14 mouse cellular contexts compared by ENCODE assay signal in the genomic region with DNA sequence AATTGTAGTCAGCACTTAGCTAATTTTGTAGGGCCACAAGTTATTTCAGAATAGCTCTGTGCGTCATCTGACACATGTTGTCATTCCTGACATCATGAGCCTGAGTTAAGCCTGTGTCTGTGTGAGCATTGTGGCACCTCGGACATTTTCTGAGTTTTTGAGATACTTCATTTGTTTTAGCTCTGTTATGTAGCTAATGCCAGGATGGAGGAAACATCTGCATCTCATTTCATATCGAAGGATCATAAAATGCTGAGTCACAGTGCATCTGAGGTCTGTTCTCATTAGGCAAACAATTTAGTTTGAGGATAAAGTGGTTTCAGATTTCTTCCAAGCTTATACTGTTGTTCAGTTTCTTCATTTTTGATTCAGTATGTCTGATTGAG. TPM values are rescaled to one million over a fixed set of nuclear protein-coding genes. Genes with fewer than 3 reads are reported as not detected.
DNase-seq lines count a peak whose midpoint lies in the region; ATAC-seq and TF ChIP-seq lines count a peak whose summit lies in the region.
"Had no signal": no experiment of that assay in that cellular context is flagged by ENCODE, and none has a peak within 500 bp of the region (broad histone marks: within the 10 kb centered on the region; RNA-seq: fewer than 3 reads in every experiment).

No protein-coding gene starts in this region.

- no peak overlapping the region for H3K4me3 ChIP-seq in kidney, adult 2 months (ENCODE audit: insufficient read depth, low read depth, low read length)
- H3K4me3 ChIP-seq in ES-E14 (ENCODE audit: insufficient read depth in 1 of 2, low read depth in 1 of 2, low read length in 2 of 2, poor library complexity in 1 of 2, severe bottlenecking in 1 of 2), result no peak overlapping the region
- H3K4me3 ChIP-seq in bone marrow macrophage, adult 2 months (ENCODE audit: insufficient read depth, low read length), result no peak overlapping the region
- H3K4me3 ChIP-seq: limb, embryonic 15.5 days; midbrain, embryonic 10.5 days; neural tube, embryonic 12.5 days; stomach, embryonic 15.5 days had no signal

- ATAC-seq in hematopoietic stem cell, adult 5-6 weeks (replicated peaks in 1 of 2; ENCODE audit: insufficient read depth in 1 of 2, low FRiP score in 2 of 2, low TSS enrichment in 1 of 2, low read depth in 1 of 2, poor library complexity in 2 of 2, severe bottlenecking in 2 of 2), result peak; percentile 6 to 22; a peak in 2 of 4 replicates

- WGBS in kidney, adult 2 months, result 39% methylated on average over 3 of the region's 3 CpGs

- no peak for TF ChIP-seq POLR2A in kidney, adult 2 months (IDR thresholded peaks at IDR 0.05; ENCODE audit: low read depth, low read length)
- no peak for TF ChIP-seq POLR2A in bone marrow macrophage, adult 2 months (IDR thresholded peaks at IDR 0.05; ENCODE audit: borderline replicate concordance, low read depth, low read length)

- no peaks in the 10 kb centered on the region for H3K27me3 ChIP-seq in kidney, adult 2 months (replicated peaks; ENCODE audit: control insufficient read depth, insufficient read depth, low read length)
- H3K27me3 ChIP-seq: limb, embryonic 15.5 days; neural tube, embryonic 12.5 days; stomach, embryonic 15.5 days had no signal

- H3K36me3 ChIP-seq in kidney, adult 2 months (ENCODE audit: control insufficient read depth, insufficient read depth, low read length), result no peaks in the 10 kb centered on the region
- peaks cover 3% of the 10 kb centered on the region for H3K36me3 ChIP-seq in ES-E14 (ENCODE audit: control insufficient read depth, insufficient read depth, low read length, poor library complexity, severe bottlenecking)
- H3K36me3 ChIP-seq: stomach, embryonic 15.5 days had no signal

- in situ Hi-C loops in ES-E14 (cut with MboI; ENCODE audit: low sequenced_read_pairs in 2 of 2, unreplicated experiment in 2 of 2), result no loop called here

- no peaks in the 10 kb centered on the region for H3K9me3 ChIP-seq in ES-E14 (ENCODE audit: control insufficient read depth, insufficient read depth, low read depth, low read length)
- H3K9me3 ChIP-seq: G1E; limb, embryonic 15.5 days; midbrain, embryonic 10.5 days; neural tube, embryonic 12.5 days; stomach, embryonic 15.5 days had no signal

- TF ChIP-seq CTCF in kidney, adult 2 months (conservative IDR thresholded peaks at IDR 0.05; ENCODE audit: insufficient read depth, insufficient read length, low read depth, low read length), result no peak
- no peak for TF ChIP-seq CTCF in bone marrow macrophage, adult 2 months (IDR thresholded peaks at IDR 0.05; ENCODE audit: low read depth, low read length)

- H3K27ac ChIP-seq in kidney, adult 2 months (ENCODE audit: insufficient read depth, low read depth, low read length), result peak overlapping the region; percentile 7; the same call in 1 of the 2 replicates
- no peak overlapping the region for H3K27ac ChIP-seq in ES-E14 (ENCODE audit: insufficient read depth, low read depth, low read length, poor library complexity, severe bottlenecking)
- H3K27ac ChIP-seq in bone marrow macrophage, adult 2 months (ENCODE audit: insufficient read depth, low read depth, low read length), result peak overlapping the region; percentile 54
- H3K27ac ChIP-seq: limb, embryonic 15.5 days; midbrain, embryonic 10.5 days; neural tube, embryonic 12.5 days; stomach, embryonic 15.5 days had no signal

- peak; percentile 6 for DNase-seq in kidney, adult 2 months
- DNase-seq in kidney, postnatal 10 days, result no peak
- DNase-seq in ES-E14 (ENCODE audit: low read depth, low spot score), result no peak
- DNase-seq in frontal cortex, postnatal 14 days (ENCODE audit: low spot score in 2 of 2), result no peak
- no peak for DNase-seq in retina, embryonic 14.5 days (ENCODE audit: low spot score)
- DNase-seq: adrenal gland, adult 2 months; cerebellum, adult 18-20 months had no signal

- peaks cover 14% of the 10 kb centered on the region; the same call in 1 of the 2 replicates for H3K4me1 ChIP-seq in kidney, adult 2 months (ENCODE audit: control insufficient read depth, insufficient read depth, low read length)
- peaks cover 2 to 3% of the 10 kb centered on the region in 2 experiments; a peak in 2 of 4 replicates for H3K4me1 ChIP-seq in ES-E14 (ENCODE audit: control insufficient read depth in 2 of 2, insufficient read depth in 2 of 2, low read length in 2 of 2, poor library complexity in 1 of 2)
- H3K4me1 ChIP-seq in bone marrow macrophage, adult 2 months (ENCODE audit: control insufficient read depth, insufficient read depth, low read length), result peaks cover 19% of the 10 kb centered on the region
- H3K4me1 ChIP-seq: neural tube, embryonic 12.5 days had no signal

- no peak overlapping the region for H3K9ac ChIP-seq in ES-E14 (ENCODE audit: insufficient read depth, low read depth, low read length, poor library complexity, severe bottlenecking)
- H3K9ac ChIP-seq: limb, embryonic 15.5 days; neural tube, embryonic 12.5 days; stomach, embryonic 15.5 days had no signal

TF ChIP-seq in ES-E14, 5 proteins besides CTCF, POLR2A, EP300 and RAD21:
- TF ChIP-seq CHD2 (IDR thresholded peaks at IDR 0.05; ENCODE audit: low read depth, low read length), result no peak
- TF ChIP-seq MAFK (IDR thresholded peaks at IDR 0.05; ENCODE audit: insufficient read depth, low read depth, low read length), result peak; percentile 50; the same call in 1 of the 2 replicates
TF ChIP-seq in ES-E14: peak in this region for 1.

RNA-seq across cellular contexts. Expression of a gene that starts 2.5 kb away (rescaled TPM):
- polyA plus RNA-seq in kidney, adult 2 months (2012; rRNA removed), result 18.0 and 32.9 TPM in 2 replicates
- total RNA-seq in ES-E14 (2012; rRNA removed), result 103 and 158 TPM in 2 replicates
- polyA plus RNA-seq in bone marrow macrophage, adult 2 months (2012; ENCODE audit: insufficient read depth, insufficient read length, missing spikeins), result 85.5 and 107 TPM in 2 replicates
- total RNA-seq in hematopoietic stem cell, adult 5-6 weeks (2017), result 127 and 153 TPM in 2 replicates
